Mouse (Mus musculus) lung, postnatal 14 days (tissue): ENCODE results near the gene Tnni3k.

Source experiments
- DNase-seq: peaks from one replicate; pipeline ENCODE4 v3.0.0; 2021

The Tnni3k gene

GRCm38 (mm10) chr3:154945688-154946161 lies 109.5 kb downstream of the Tnni3k start:
- no peak for DNase-seq

GRCm38 (mm10) chr3:154927757-154928156 lies 127.5 kb downstream of the Tnni3k start:
- DNase-seq, result no peak

- DNase-seq, result no peak
Measured at GRCm38 (mm10) chr3:154924936-154925335, 130.3 kb downstream of the Tnni3k start.

GRCm38 (mm10) chr3:154915566-154915965 lies 139.6 kb downstream of the Tnni3k start:
- DNase-seq, result no peak

GRCm38 (mm10) chr3:154913641-154914040 lies 141.6 kb downstream of the Tnni3k start:
- DNase-seq, result no peak

GRCm38 (mm10) chr3:154896737-154897136 lies 158.5 kb downstream of the Tnni3k start:
- DNase-seq, result no peak

GRCm38 (mm10) chr3:154893225-154893624 lies 162.0 kb downstream of the Tnni3k start:
- no peak for DNase-seq

- no peak for DNase-seq
Measured at GRCm38 (mm10) chr3:154885452-154885851, 169.8 kb downstream of the Tnni3k start.

GRCm38 (mm10) chr3:154885048-154885447 lies 170.2 kb downstream of the Tnni3k start:
- no peak for DNase-seq

GRCm38 (mm10) chr3:154881428-154881986 lies 173.7 kb downstream of the Tnni3k start:
- no peak for DNase-seq

GRCm38 (mm10) chr3:154880536-154880939 lies 174.7 kb downstream of the Tnni3k start:
- DNase-seq, result no peak

- no peak for DNase-seq
Measured at GRCm38 (mm10) chr3:154880108-154880507, 175.1 kb downstream of the Tnni3k start.

GRCm38 (mm10) chr3:154879515-154879914 lies 175.7 kb downstream of the Tnni3k start:
- DNase-seq, result no peak

GRCm38 (mm10) chr3:154879080-154879479 lies 176.1 kb downstream of the Tnni3k start:
- no peak for DNase-seq

GRCm38 (mm10) chr3:154868807-154869206 lies 186.4 kb downstream of the Tnni3k start:
- DNase-seq, result no peak

- no peak for DNase-seq
Measured at GRCm38 (mm10) chr3:154861921-154862320, 193.3 kb downstream of the Tnni3k start.

GRCm38 (mm10) chr3:154859721-154860120 lies 195.5 kb downstream of the Tnni3k start:
- no peak for DNase-seq

GRCm38 (mm10) chr3:154853257-154853656 lies 201.9 kb downstream of the Tnni3k start:
- no peak for DNase-seq

GRCm38 (mm10) chr3:154852281-154852680 lies 202.9 kb downstream of the Tnni3k start:
- no peak for DNase-seq

GRCm38 (mm10) chr3:154842247-154842646 lies 213.0 kb downstream of the Tnni3k start:
- no peak for DNase-seq

- DNase-seq, result no peak
Measured at GRCm38 (mm10) chr3:154841076-154841475, 214.1 kb downstream of the Tnni3k start.

- no peak for DNase-seq
Measured at GRCm38 (mm10) chr3:154837861-154838260, 217.3 kb downstream of the Tnni3k start.

- DNase-seq, result no peak
Measured at GRCm38 (mm10) chr3:154836137-154836536, 219.1 kb downstream of the Tnni3k start.

- no peak for DNase-seq
Measured at GRCm38 (mm10) chr3:154834373-154834772, 220.8 kb downstream of the Tnni3k start.

- no peak for DNase-seq
Measured at GRCm38 (mm10) chr3:154825739-154826138, 229.5 kb downstream of the Tnni3k start.
